Mouse (Mus musculus) colon, adult 2 months (tissue): ENCODE data around the gene Tmem26. TPM values are rescaled to one million over a fixed set of nuclear protein-coding genes. Genes with fewer than 3 reads are reported as not detected.

Experiments used
- polyA plus RNA-seq: library from polyadenylated mRNA; depleted of rRNA; stranded (reverse); fragments of >200 nt; gene quantifications from 2 replicates; pipeline ENCODE4 v1.2.3, GENCODE M21; 2012; rRNA removed

The Tmem26 gene
- polyA plus RNA-seq = 0.34 and 0.43 TPM in 2 replicates

DNA sequence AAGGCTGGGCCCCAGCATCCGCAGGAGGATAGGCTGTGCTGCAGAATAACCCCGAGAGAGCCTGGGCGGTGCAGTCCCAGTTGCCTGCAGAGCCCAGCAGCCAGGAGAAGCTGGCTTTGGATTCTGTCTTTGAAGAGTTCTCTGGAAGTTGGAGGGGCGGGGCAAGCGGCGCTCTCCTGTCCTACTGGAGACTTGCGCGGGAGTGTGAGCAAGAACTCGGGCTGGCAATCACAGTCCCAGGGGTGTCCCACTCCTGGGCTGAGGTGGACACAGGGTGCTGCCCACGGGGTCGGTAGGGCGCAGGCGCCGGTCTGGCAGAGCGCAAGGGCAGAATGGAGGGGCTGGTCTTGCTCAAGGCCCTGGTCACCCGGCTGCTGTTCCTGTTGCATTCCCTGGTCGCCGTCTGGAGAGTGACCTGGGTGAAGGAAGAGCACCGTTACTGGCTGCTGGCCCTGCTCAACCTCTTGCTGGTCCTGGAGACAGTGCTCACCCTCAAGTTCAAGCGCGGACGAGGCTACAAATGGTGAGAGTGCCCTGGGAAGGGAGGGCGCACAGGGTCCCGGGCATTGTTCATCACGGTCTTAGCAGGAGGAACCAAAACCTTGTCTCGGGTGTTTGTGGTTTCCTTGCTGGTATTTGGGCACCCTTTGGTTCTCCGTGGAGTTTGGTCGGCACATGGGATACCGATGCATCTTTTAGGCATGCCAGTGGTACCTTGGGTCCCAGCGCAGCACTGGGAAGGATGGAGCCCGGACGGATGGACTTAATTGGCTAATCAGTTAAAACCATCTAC is at the start of gene Tmem26:
Gene Tmem26, plus strand, starts transcription at position 79 of the 793 bp plus-strand sequence.

Other genes starting within 250 kb of the Tmem26 start
- 0.31 and 1.4 TPM in 2 replicates for gene Cabcoco1, start 181.8 kb upstream of the Tmem26 start, polyA plus RNA-seq